Mouse (Mus musculus) MEL (cell line): ENCODE measurements around the gene Smarcc2. TPM values are rescaled to one million over a fixed set of nuclear protein-coding genes. Genes with fewer than 3 reads are reported as not detected.

ENCODE experiments used
- DNase-seq: peaks from one replicate; pipeline ENCODE4 v3.0.0; 2011; ENCODE audit warnings: low read depth, low spot score
- H3K27ac ChIP-seq: 2 replicates; pipeline ENCODE4 v1.5.1; 2012; ENCODE audit warnings: low read depth, mild to moderate bottlenecking, control low read depth, low read length, moderate library complexity; ENCODE audit not compliant: control insufficient read depth
- H3K27me3 ChIP-seq, 2 experiments: fragments of 150-350 bp in 1 of 2; sonication (generic) in 1 of 2; 2 replicates each; pipeline ENCODE4 v1.6.1; 2012; ENCODE audit warnings: low read length in 2 of 2, mild to moderate bottlenecking in 2 of 2, improper control_type of control experiment in 1 of 2, moderate library complexity in 1 of 2; ENCODE audit not compliant: insufficient read depth in 2 of 2, control insufficient read depth in 1 of 2
- H3K36me3 ChIP-seq, 2 experiments: 2 replicates each; pipeline ENCODE4 v1.6.1; 2012 to 2014; ENCODE audit warnings: low read length in 2 of 2, improper control_type of control experiment in 1 of 2, inconsistent platforms in 1 of 2, mild to moderate bottlenecking in 1 of 2; ENCODE audit not compliant: insufficient read depth in 2 of 2, control insufficient read depth in 1 of 2
- H3K4me1 ChIP-seq, 2 experiments: fragments of 150-350 bp in 1 of 2; sonication (generic) in 1 of 2; 2 replicates each; pipeline ENCODE4 v1.6.1; 2012; ENCODE audit warnings: low read length in 2 of 2, improper control_type of control experiment in 1 of 2, mild to moderate bottlenecking in 1 of 2; ENCODE audit not compliant: insufficient read depth in 2 of 2, control insufficient read depth in 1 of 2
- H3K4me3 ChIP-seq, 2 experiments: fragments of 150-350 bp in 1 of 2; sonication (generic) in 1 of 2; 2 replicates each; pipeline ENCODE4 v1.5.1; 2012; ENCODE audit warnings: low read depth in 2 of 2, low read length in 2 of 2, mild to moderate bottlenecking in 2 of 2, moderate library complexity in 2 of 2, control low read depth in 1 of 2, improper control_type of control experiment in 1 of 2; ENCODE audit not compliant: control insufficient read depth in 1 of 2, insufficient read depth in 1 of 2
- H3K79me2 ChIP-seq: 2 replicates; pipeline ENCODE4 v1.6.1; 2012; ENCODE audit warnings: mild to moderate bottlenecking, low read length, moderate library complexity; ENCODE audit not compliant: control insufficient read depth, poor library complexity, insufficient read depth
- H3K9ac ChIP-seq: 2 replicates; pipeline ENCODE4 v1.6.1; 2012; ENCODE audit warnings: low read depth, mild to moderate bottlenecking, control low read depth, low read length, moderate library complexity; ENCODE audit not compliant: control insufficient read depth, poor library complexity, severe bottlenecking
- H3K9me3 ChIP-seq: fragments of 150-350 bp; sonication (generic); replicated peaks from 2 replicates; pipeline ENCODE4 v1.6.1; 2012; ENCODE audit warnings: mild to moderate bottlenecking, low read length, improper control_type of control experiment, moderate library complexity; ENCODE audit not compliant: insufficient read depth
- BHLHE40 ChIP-seq: IDR thresholded peaks from 2 replicates; pipeline ENCODE4 v1.6.1; 2012; ENCODE audit warnings: low read depth, mild to moderate bottlenecking, inconsistent platforms, low read length, improper control_type of control experiment, borderline replicate concordance
- CHD1 ChIP-seq: IDR thresholded peaks from 2 replicates; pipeline ENCODE4 v1.6.1; 2012; ENCODE audit warnings: low read depth, mild to moderate bottlenecking, inconsistent platforms, low read length, improper control_type of control experiment
- CHD2 ChIP-seq: IDR thresholded peaks from 2 replicates; pipeline ENCODE4 v1.6.1; 2011; ENCODE audit warnings: low read length, improper control_type of control experiment
- CTCF ChIP-seq, 3 experiments: IDR thresholded peaks in 2 of 3; conservative IDR thresholded peaks in 1 of 3; 2 replicates each; pipeline ENCODE4 v1.5.1; 2011 to 2012; ENCODE audit warnings: low read length in 3 of 3, low read depth in 2 of 3, mild to moderate bottlenecking in 2 of 3, improper control_type of control experiment in 1 of 3, inconsistent platforms in 1 of 3, mixed read lengths in 1 of 3, moderate library complexity in 1 of 3; ENCODE audit not compliant: control insufficient read depth in 1 of 3, insufficient read depth in 1 of 3, poor library complexity in 1 of 3, severe bottlenecking in 1 of 3
- E2F4 ChIP-seq: IDR thresholded peaks from 2 replicates; pipeline ENCODE4 v1.6.1; 2011; ENCODE audit warnings: low read depth, low read length, improper control_type of control experiment, borderline replicate concordance
- EP300 ChIP-seq, 2 experiments: IDR thresholded peaks; 2 replicates each; pipeline ENCODE4 v1.6.1; 2011; ENCODE audit warnings: improper control_type of control experiment in 2 of 2, low read length in 2 of 2, low read depth in 1 of 2, mild to moderate bottlenecking in 1 of 2
- ETS1 ChIP-seq: IDR thresholded peaks from 2 replicates; pipeline ENCODE4 v1.6.1; 2012; ENCODE audit warnings: low read depth, mild to moderate bottlenecking, inconsistent platforms, low read length, improper control_type of control experiment, moderate library complexity
- GABPA ChIP-seq: IDR thresholded peaks from 2 replicates; pipeline ENCODE4 v1.6.1; 2012; ENCODE audit warnings: low read depth, mild to moderate bottlenecking, inconsistent platforms, low read length, improper control_type of control experiment, moderate library complexity
- GATA1 ChIP-seq: IDR thresholded peaks from 2 replicates; pipeline ENCODE4 v1.6.1; 2011; ENCODE audit warnings: low read depth, low read length, improper control_type of control experiment
- JUND ChIP-seq: IDR thresholded peaks from 2 replicates; pipeline ENCODE4 v1.6.1; 2011; ENCODE audit warnings: low read depth, mild to moderate bottlenecking, improper control_type of control experiment, low read length
- KAT2A ChIP-seq: conservative IDR thresholded peaks from 2 replicates; pipeline ENCODE4 v1.6.1; 2012; ENCODE audit warnings: low read depth, low read length, improper control_type of control experiment, inconsistent platforms
- MAFK ChIP-seq: IDR thresholded peaks from 2 replicates; pipeline ENCODE4 v1.6.1; 2011; ENCODE audit warnings: low read depth, mild to moderate bottlenecking, low read length, improper control_type of control experiment, borderline replicate concordance
- MAX ChIP-seq: IDR thresholded peaks from 2 replicates; pipeline ENCODE4 v1.6.1; 2011; ENCODE audit warnings: low read length, improper control_type of control experiment
- MEF2A ChIP-seq: IDR thresholded peaks from 2 replicates; pipeline ENCODE4 v1.6.1; 2014; ENCODE audit warnings: low read depth, mild to moderate bottlenecking, inconsistent platforms, low read length, improper control_type of control experiment; ENCODE audit not compliant: poor library complexity, insufficient replicate concordance, severe bottlenecking; ENCODE audit errors: extremely low read depth
- MXI1 ChIP-seq: IDR thresholded peaks from 2 replicates; pipeline ENCODE4 v1.6.1; 2011; ENCODE audit warnings: mild to moderate bottlenecking, low read depth, low read length, improper control_type of control experiment
- NELFE ChIP-seq: IDR thresholded peaks from 2 replicates; pipeline ENCODE4 v1.6.1; 2011; ENCODE audit warnings: low read depth, low read length, improper control_type of control experiment
- NRF1 ChIP-seq: IDR thresholded peaks from 2 replicates; pipeline ENCODE4 v1.6.1; 2014; ENCODE audit warnings: low read depth, mild to moderate bottlenecking, inconsistent platforms, low read length, improper control_type of control experiment, moderate library complexity; ENCODE audit not compliant: poor library complexity, insufficient read depth, severe bottlenecking
- POLR2A ChIP-seq, 2 experiments: IDR thresholded peaks; 2 replicates each; pipeline ENCODE4 v1.6.1; 2011 to 2012; ENCODE audit warnings: low read length in 2 of 2, mild to moderate bottlenecking in 2 of 2, control low read depth in 1 of 2, improper control_type of control experiment in 1 of 2, low read depth in 1 of 2, moderate library complexity in 1 of 2; ENCODE audit not compliant: control insufficient read depth in 1 of 2, insufficient read depth in 1 of 2, poor library complexity in 1 of 2
- POLR2AphosphoS2 ChIP-seq: IDR thresholded peaks from 2 replicates; pipeline ENCODE4 v1.6.1; 2011; ENCODE audit warnings: low read length, improper control_type of control experiment
- POLR2AphosphoS5 ChIP-seq: IDR thresholded peaks from 2 replicates; pipeline ENCODE4 v1.6.1; 2012; ENCODE audit warnings: low read depth, borderline replicate concordance, mild to moderate bottlenecking, inconsistent platforms, low read length, moderate library complexity, mixed read lengths
- TBP ChIP-seq: IDR thresholded peaks from 2 replicates; pipeline ENCODE4 v1.8.0; 2011; ENCODE audit warnings: low read depth, low read length, improper control_type of control experiment
- ZC3H11A ChIP-seq: IDR thresholded peaks from 2 replicates; pipeline ENCODE4 v1.6.1; 2012; ENCODE audit warnings: low read depth, mild to moderate bottlenecking, inconsistent platforms, low read length, improper control_type of control experiment
- ZMIZ1 ChIP-seq: IDR thresholded peaks from 2 replicates; pipeline ENCODE4 v1.6.1; 2012; ENCODE audit warnings: low read depth, mild to moderate bottlenecking, inconsistent platforms, low read length, improper control_type of control experiment, moderate library complexity
- polyA plus RNA-seq, 2 experiments: library from polyadenylated mRNA; stranded (reverse) in 1 of 2; unstranded in 1 of 2; fragments of >175 nt in 1 of 2; fragments of >200 nt in 1 of 2; gene quantifications; 2 replicates each; pipeline versions ENCODE4 v1.2.1 to v1.2.4; 2012; ENCODE audit warnings: low replicate concordance in 2 of 2, low read depth in 1 of 2; ENCODE audit not compliant: insufficient read length in 2 of 2, insufficient read depth in 1 of 2, missing spikeins in 1 of 2
- total RNA-seq: library from RNA; depleted of rRNA; stranded (reverse); fragments of 300-350 nt; gene quantifications from 2 replicates; pipeline ENCODE4 v1.2.3, GENCODE M21; 2012

Gene Smarcc2
- total and polyA plus RNA-seq, 3 experiments = 24.8 to 226 (median 68.8) TPM

DNA sequence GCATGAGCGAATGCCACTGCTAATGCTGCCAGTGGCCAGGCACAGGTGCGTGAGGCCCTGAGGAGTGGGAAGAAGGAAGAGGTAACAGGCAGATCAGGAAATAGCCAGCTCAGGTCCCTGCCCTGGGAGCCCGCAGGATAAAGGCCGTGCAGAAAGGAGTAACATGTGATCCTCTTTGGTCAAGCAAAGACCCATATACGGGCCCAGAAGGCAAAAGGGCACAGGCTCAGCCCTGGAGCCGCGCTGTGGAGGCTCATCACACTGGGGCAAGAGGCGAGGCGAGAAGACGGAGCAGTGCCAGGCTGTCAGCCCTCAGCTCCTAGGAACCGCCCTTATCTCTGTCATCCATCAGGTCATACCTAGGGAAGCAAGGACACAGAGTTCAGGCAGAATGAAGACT is 51.3 kb downstream of the Smarcc2 start:
- TF ChIP-seq POLR2A (IDR thresholded peaks at IDR 0.05; ENCODE audit: control insufficient read depth in 1 of 2, insufficient read depth in 1 of 2, low read depth in 1 of 2, low read length in 2 of 2, poor library complexity in 1 of 2) = no peak
- TF ChIP-seq MXI1 = no peak
- no peak for TF ChIP-seq TBP
- no peak for TF ChIP-seq ETS1
- TF ChIP-seq MAX = no peak
- TF ChIP-seq E2F4 = no peak
- TF ChIP-seq ZC3H11A = no peak
- no peak for TF ChIP-seq GATA1
- no peak for TF ChIP-seq CTCF (IDR thresholded peaks at IDR 0.05 in 2 of 3, conservative IDR thresholded peaks at IDR 0.05 in 1 of 3; ENCODE audit: control insufficient read depth in 1 of 3, insufficient read depth in 1 of 3, low read depth in 2 of 3, low read length in 3 of 3, poor library complexity in 1 of 3, severe bottlenecking in 1 of 3)
- no peak for TF ChIP-seq NELFE
- TF ChIP-seq EP300 (IDR thresholded peaks at IDR 0.05; ENCODE audit: low read depth in 1 of 2, low read length in 2 of 2) = no peak
- no peak for TF ChIP-seq POLR2AphosphoS5
- TF ChIP-seq CHD2 = no peak
- no peak for TF ChIP-seq MEF2A
- no peak for TF ChIP-seq BHLHE40
- no peak for TF ChIP-seq GABPA
- no peak for TF ChIP-seq MAFK
- Histone ChIP-seq H3K4me1 (peaks cover 0 to 4% of the 10 kb centered on the region in 2 experiments; a peak in 2 of 4 replicates), H3K4me3 (no peak overlapping the region), H3K36me3 (peaks cover 0 to 3% of the 10 kb centered on the region in 2 experiments; a peak in 2 of 4 replicates), H3K9me3 (no peaks in the 10 kb centered on the region), H3K27me3 (no peaks in the 10 kb centered on the region), H3K9ac (no peak overlapping the region), H3K27ac (no peak overlapping the region), H3K79me2 (no peaks in the 10 kb centered on the region)
- no peak for DNase-seq

DNA sequence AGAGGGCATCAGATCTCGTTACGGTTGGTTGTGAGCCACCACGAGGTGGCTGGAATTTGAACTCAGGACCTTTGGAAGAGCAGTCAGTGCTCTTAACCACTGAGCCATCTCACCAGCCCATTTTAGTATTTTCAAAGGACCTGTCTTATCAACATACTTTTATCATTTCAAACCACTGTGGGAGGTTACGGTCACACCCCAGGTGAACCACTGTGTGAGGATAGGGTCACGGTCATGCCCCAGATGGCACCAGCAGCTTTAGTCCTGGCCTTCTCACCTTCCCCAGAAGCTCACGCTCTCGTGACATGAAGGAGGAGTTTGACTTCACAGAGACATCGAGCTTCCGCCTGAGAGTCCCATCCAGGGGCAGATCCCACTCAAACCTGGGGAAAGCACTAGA is 52.1 kb downstream of the Smarcc2 start:
- no peaks in the 10 kb centered on the region for H3K4me1 ChIP-seq
- no peaks in the 10 kb centered on the region; a peak in 1 of 4 replicates for H3K36me3 ChIP-seq
- DNase-seq = no peak

More for the DNA sequence above, 52.1 kb downstream of the Smarcc2 start:
- TF ChIP-seq POLR2AphosphoS2 = no peak
- TF ChIP-seq NRF1 = no peak
- no peak for TF ChIP-seq JUND
- TF ChIP-seq CHD1 = no peak
- TF ChIP-seq ZC3H11A = no peak
- TF ChIP-seq ZMIZ1 = no peak
- no peak for TF ChIP-seq KAT2A
- TF ChIP-seq, all 39 proteins: peak for 0
- no peaks in the 10 kb centered on the region for H3K79me2 ChIP-seq
- no peak overlapping the region for H3K4me3 ChIP-seq
- no peaks in the 10 kb centered on the region for H3K27me3 ChIP-seq
- no peak overlapping the region for H3K27ac ChIP-seq
- no peak overlapping the region for H3K9ac ChIP-seq
- no peaks in the 10 kb centered on the region for H3K9me3 ChIP-seq
